Mouse (Mus musculus) lung, embryonic 16.5 days (tissue): ENCODE results near the gene Cenpm. TPM values are rescaled to one million over a fixed set of nuclear protein-coding genes. Genes with fewer than 3 reads are reported as not detected.

ENCODE experiments used
- microRNA counts: library from miRNA; unstranded; fragments of <30 nt; microRNA quantifications from one replicate; lab custom pipeline; 2016
- microRNA-seq: library from miRNA; unstranded; fragments of <30 nt; microRNA quantifications from one replicate; pipeline ENCODE4, GENCODE M21; 2016
- polyA plus RNA-seq: library from polyadenylated mRNA; unstranded; fragments of >200 nt; fragmentation: Nextera tagmentation; extraction: Ambion mirVana; gene quantifications from 2 replicates; pipeline ENCODE4 v1.2.1, GENCODE M21; 2015

Cenpm gene
- polyA plus RNA-seq, 1 experiment from 2014 or later, result 65.1 TPM

MicroRNAs within 50 kb of the gene (microRNA counts, 519-probe panel; counts per million panel counts)
- microRNA mmu-miR-33 (lab: Ali Mortazavi, UCI), result 2,526 counts per million, percentile 45 among the panel's probes with 10 or more counts

Small RNA genes lying within 50 kb of the gene (microRNA-seq; reads per million reads assigned to microRNA genes)
- 56.3 reads per million, percentile 44 among the genes with 10 or more reads in this experiment for gene Mir33

Other genes with a start within 250 kb of the Cenpm start
- 21.6 and 22.7 TPM in 2 replicates for gene Desi1, start 210.9 kb downstream of the Cenpm start, polyA plus RNA-seq
- gene Snu13, start 197.2 kb downstream of the Cenpm start, polyA plus RNA-seq, result 260 and 272 TPM in 2 replicates
- gene 4930407I10Rik, start 185.6 kb downstream of the Cenpm start, polyA plus RNA-seq, result not detected in 2 replicates
- gene Mei1, start 174.8 kb downstream of the Cenpm start, polyA plus RNA-seq, result not detected in 2 replicates
- gene Ccdc134, start 116.8 kb downstream of the Cenpm start, polyA plus RNA-seq, result 16.9 and 17.1 TPM in 2 replicates
- gene Srebf2, start 97.6 kb downstream of the Cenpm start, polyA plus RNA-seq, result 105 and 108 TPM in 2 replicates
- gene Shisa8, start 31.9 kb downstream of the Cenpm start, polyA plus RNA-seq, result 0.52 and 0.55 TPM in 2 replicates
- not detected in 2 replicates for gene Tnfrsf13c, start 20.4 kb downstream of the Cenpm start, polyA plus RNA-seq
- gene 1500009C09Rik, start 7.6 kb upstream of the Cenpm start, polyA plus RNA-seq, result not detected in 2 replicates
- gene Sept3, start 30.1 kb upstream of the Cenpm start, polyA plus RNA-seq, result 1.8 and 1.9 TPM in 2 replicates
- gene Wbp2nl, start 54.2 kb upstream of the Cenpm start, polyA plus RNA-seq, result 0.25 and 0.38 TPM in 2 replicates
- gene Naga, start 94.2 kb upstream of the Cenpm start, polyA plus RNA-seq, result 55.9 and 66.4 TPM in 2 replicates
- gene Pheta2, start 94.2 kb upstream of the Cenpm start, polyA plus RNA-seq, result 14.1 and 15.6 TPM in 2 replicates
- gene Smdt1, start 94.2 kb upstream of the Cenpm start, polyA plus RNA-seq, result 243 and 250 TPM in 2 replicates
- gene Ndufa6, start 109.6 kb upstream of the Cenpm start, polyA plus RNA-seq, result 313 and 340 TPM in 2 replicates
- gene Cyp2d22, start 135.5 kb upstream of the Cenpm start, polyA plus RNA-seq, result 9.7 and 12.7 TPM in 2 replicates
- gene Cyp2d11, start 149.3 kb upstream of the Cenpm start, polyA plus RNA-seq, result not detected in 2 replicates
- gene Cyp2d10, start 162.4 kb upstream of the Cenpm start, polyA plus RNA-seq, result 0.18 and 0.63 TPM in 2 replicates
- gene Cyp2d9, start 188.7 kb upstream of the Cenpm start, polyA plus RNA-seq, result not detected in 2 replicates